Mouse (Mus musculus): ENCODE data around the gene Ptprn2.

The Ptprn2 gene

GRCm38 (mm10) chr12:117159669-117160210, 674.2 kb downstream of the Ptprn2 start:
- DNase-seq (ENCODE audit: low spot score in 2 of 2) = no peak

GRCm38 (mm10) chr12:117160211-117160891, 674.8 kb downstream of the Ptprn2 start:
- no peak for DNase-seq (ENCODE audit: low spot score in 2 of 2)

GRCm38 (mm10) chr12:117162180-117162579, 676.7 kb downstream of the Ptprn2 start:
- no peak for DNase-seq (ENCODE audit: low spot score in 2 of 2)

GRCm38 (mm10) chr12:117163789-117164188, 678.3 kb downstream of the Ptprn2 start:
- no peak for DNase-seq (ENCODE audit: low spot score in 2 of 2)

GRCm38 (mm10) chr12:117166266-117166665, 680.7 kb downstream of the Ptprn2 start:
- no peak for DNase-seq (ENCODE audit: low spot score in 2 of 2)

GRCm38 (mm10) chr12:117169670-117170069, 684.1 kb downstream of the Ptprn2 start:
- DNase-seq (ENCODE audit: low spot score in 2 of 2) = no peak

- DNase-seq (ENCODE audit: low spot score in 2 of 2) = no peak
Measured at GRCm38 (mm10) chr12:117172529-117172884, 687.0 kb downstream of the Ptprn2 start.

GRCm38 (mm10) chr12:117172885-117173529, 687.5 kb downstream of the Ptprn2 start:
- no peak for DNase-seq (ENCODE audit: low spot score in 2 of 2)

- no peak for DNase-seq (ENCODE audit: low spot score in 2 of 2)
Measured at GRCm38 (mm10) chr12:117174189-117174588, 688.7 kb downstream of the Ptprn2 start.

GRCm38 (mm10) chr12:117175072-117175681, 689.7 kb downstream of the Ptprn2 start:
- no peak for DNase-seq (ENCODE audit: low spot score in 2 of 2)

GRCm38 (mm10) chr12:117176259-117176823, 690.8 kb downstream of the Ptprn2 start:
- DNase-seq (ENCODE audit: low spot score in 2 of 2) = no peak

GRCm38 (mm10) chr12:117187167-117187566, 701.6 kb downstream of the Ptprn2 start:
- no peak for DNase-seq (ENCODE audit: low spot score in 2 of 2)

- DNase-seq (ENCODE audit: low spot score in 2 of 2) = no peak
Measured at GRCm38 (mm10) chr12:117192001-117192400, 706.5 kb downstream of the Ptprn2 start.

- no peak for DNase-seq (ENCODE audit: low spot score in 2 of 2)
Measured at GRCm38 (mm10) chr12:117196721-117197425, 711.4 kb downstream of the Ptprn2 start.

GRCm38 (mm10) chr12:117198093-117198492, 712.6 kb downstream of the Ptprn2 start:
- DNase-seq (ENCODE audit: low spot score in 2 of 2) = no peak

- peak in 1 of 2 experiments; percentile 3 for DNase-seq (ENCODE audit: low spot score in 2 of 2)
Measured at GRCm38 (mm10) chr12:117200117-117200516, 714.6 kb downstream of the Ptprn2 start.

- no peak for DNase-seq (ENCODE audit: low spot score in 2 of 2)
Measured at GRCm38 (mm10) chr12:117200590-117200989, 715.1 kb downstream of the Ptprn2 start.

GRCm38 (mm10) chr12:117203506-117203905, 718.0 kb downstream of the Ptprn2 start:
- no peak for DNase-seq (ENCODE audit: low spot score in 2 of 2)

GRCm38 (mm10) chr12:117204905-117205304, 719.4 kb downstream of the Ptprn2 start:
- no peak for DNase-seq (ENCODE audit: low spot score in 2 of 2)

- DNase-seq (ENCODE audit: low spot score in 2 of 2) = no peak
Measured at GRCm38 (mm10) chr12:117207421-117208120, 722.1 kb downstream of the Ptprn2 start.

GRCm38 (mm10) chr12:117210467-117210866, 724.9 kb downstream of the Ptprn2 start:
- no peak for DNase-seq (ENCODE audit: low spot score in 2 of 2)
